Mouse (Mus musculus): ENCODE data around the gene S100a7a.

- TF ChIP-seq CTCF (IDR thresholded peaks at IDR 0.05; ENCODE audit: insufficient read depth, low read depth, low read length), result no peak; the same call in 1 of the 2 replicates
- TF ChIP-seq POLR2A (IDR thresholded peaks at IDR 0.05; ENCODE audit: insufficient read depth, low read depth, low read length), result no peak
These were observed 9.6 kb upstream of the S100a7a start for GRCm38 (mm10) chr3:90644220-90644619.

All from olfactory bulb, adult 2 months (tissue).